Mouse (Mus musculus) neutrophil, adult 5-6 weeks (primary cell): ENCODE results near the gene Selplg. TPM values are rescaled to one million over a fixed set of nuclear protein-coding genes. Genes with fewer than 3 reads are reported as not detected.
A peak's percentile ranks its signal among the peaks of the same experiment; 100 is the strongest.

Source experiments
- ATAC-seq: fragments of 151-379, 151-347 bp; 2 replicates; pipeline ENCODE4 v1.8.0; 2017; ENCODE audit warnings: mild to moderate bottlenecking, moderate TSS enrichment; ENCODE audit not compliant: insufficient number of reproducible peaks, poor library complexity, low FRiP score, severe bottlenecking; ENCODE audit errors: extremely low read depth
- total RNA-seq: library from RNA; stranded (forward); fragments of 200-1000 nt; gene quantifications from 2 replicates; pipeline ENCODE4 v1.2.3, GENCODE M21; 2017

The Selplg gene
- total RNA-seq, 1 experiment from 2014 or later, result 568 TPM

GRCm38 (mm10) chr5:113856631-113857030, 24.2 kb upstream of the Selplg start:
- no peak for ATAC-seq

DNA sequence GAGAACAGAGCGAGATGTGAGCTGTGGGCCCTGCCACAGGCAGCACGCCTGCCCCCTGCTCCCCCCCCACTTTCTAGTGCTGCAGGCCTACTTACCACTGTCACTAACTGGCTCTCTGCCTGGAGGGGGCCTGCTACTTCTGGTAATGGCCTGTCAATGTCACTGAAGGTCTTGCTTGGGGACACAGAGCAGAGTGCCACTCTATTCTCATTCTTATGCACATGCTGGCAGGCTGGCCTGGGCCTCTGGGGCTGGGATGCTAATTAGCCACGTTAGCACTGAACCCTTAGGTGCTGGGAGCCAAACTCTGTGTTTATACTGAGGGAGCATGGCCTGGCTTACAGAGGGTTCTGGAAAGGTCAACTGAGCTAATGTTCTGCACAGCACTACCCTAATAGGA, 23.3 kb upstream of the Selplg start:
- no peak for ATAC-seq

- no peak for ATAC-seq
These were observed 22.7 kb upstream of the Selplg start for GRCm38 (mm10) chr5:113855117-113855516.

DNA sequence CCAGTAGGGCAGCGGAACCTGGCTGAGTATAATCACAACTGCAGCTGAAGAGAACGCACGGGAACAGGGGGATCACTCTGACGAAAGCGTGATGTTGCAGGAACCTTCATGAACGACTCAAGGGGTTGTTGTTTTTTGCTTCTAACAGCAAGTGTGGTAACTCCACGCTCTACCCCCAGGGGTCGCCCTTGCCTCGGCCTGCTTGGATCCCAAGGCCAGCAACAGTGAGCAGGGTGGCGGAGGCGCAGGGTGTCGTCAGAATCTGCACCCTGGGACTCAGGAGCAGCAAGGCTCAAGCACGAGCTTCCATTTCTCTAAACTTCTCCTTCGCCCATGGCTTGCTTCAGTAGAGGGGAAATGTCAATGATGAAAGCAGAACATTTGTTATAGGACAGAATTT, 22.1 kb upstream of the Selplg start:
- peak; percentile 79 for ATAC-seq

- ATAC-seq, result no peak
These were observed 21.1 kb upstream of the Selplg start for GRCm38 (mm10) chr5:113853541-113853940.

DNA sequence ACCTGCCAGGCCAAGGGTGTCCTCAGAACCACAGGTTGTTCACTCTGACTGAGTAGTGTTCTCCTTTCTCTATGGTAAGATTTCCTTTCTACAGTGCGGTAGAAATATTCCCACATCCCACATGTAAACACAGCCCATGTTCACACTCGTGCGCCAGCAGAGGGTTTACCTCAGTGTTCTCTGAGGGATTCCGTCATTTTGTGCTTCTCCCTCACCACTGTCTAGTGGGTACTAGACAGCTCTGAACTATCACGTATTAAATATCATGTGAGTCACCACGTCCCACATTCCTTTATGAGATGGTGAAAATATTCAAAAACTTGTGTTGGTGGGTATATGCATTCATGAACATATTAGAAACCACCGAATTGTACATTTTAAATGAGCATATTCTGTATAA, 20.0 kb upstream of the Selplg start:
- ATAC-seq, result no peak

DNA sequence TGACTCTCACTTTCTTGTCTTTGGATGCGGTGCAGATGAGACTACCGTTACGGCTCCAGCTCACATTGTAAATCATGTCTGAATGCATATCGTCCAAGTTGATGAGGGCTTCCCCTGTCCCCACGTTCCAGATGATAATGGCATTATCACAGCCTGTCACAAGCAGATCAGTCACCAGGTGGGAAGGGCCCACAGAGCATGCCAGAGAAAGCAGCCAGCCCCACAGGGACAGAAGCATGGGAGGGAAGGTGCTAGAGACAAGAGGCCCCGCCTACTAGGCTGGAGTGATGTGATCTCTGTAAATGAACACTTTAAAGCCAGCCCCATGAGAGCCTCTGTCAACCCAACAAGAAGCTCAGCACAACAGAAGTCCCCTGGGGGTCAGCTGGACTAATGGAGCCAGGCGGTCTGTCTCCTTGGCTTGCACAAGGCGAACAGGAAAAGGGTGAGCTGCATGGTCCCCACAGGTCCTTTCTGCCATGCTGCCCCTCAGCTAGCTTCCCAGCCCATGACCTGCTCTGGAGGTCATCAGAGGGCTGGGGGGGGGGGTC, 18.3 kb upstream of the Selplg start:
- no peak for ATAC-seq

DNA sequence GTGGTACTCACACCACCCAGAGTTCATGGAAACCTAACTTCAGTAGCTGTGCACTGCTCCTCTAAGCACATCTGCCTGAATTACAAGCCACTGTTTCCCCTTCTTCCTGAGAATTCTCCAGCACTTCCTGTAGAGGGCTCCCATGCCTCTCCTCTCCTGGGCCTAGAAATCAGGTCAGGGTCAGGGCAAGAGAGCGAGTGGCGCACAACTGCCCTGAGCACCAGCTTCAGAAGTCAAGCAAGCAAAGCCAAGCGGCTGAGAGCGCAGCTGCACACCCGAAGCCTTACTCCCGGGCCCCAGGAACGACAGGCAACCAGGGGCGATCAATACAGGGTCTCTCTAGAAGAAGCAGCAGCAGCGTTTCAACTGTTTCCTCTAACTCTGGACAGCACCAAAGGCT, 15.2 kb upstream of the Selplg start:
- ATAC-seq, result no peak

DNA sequence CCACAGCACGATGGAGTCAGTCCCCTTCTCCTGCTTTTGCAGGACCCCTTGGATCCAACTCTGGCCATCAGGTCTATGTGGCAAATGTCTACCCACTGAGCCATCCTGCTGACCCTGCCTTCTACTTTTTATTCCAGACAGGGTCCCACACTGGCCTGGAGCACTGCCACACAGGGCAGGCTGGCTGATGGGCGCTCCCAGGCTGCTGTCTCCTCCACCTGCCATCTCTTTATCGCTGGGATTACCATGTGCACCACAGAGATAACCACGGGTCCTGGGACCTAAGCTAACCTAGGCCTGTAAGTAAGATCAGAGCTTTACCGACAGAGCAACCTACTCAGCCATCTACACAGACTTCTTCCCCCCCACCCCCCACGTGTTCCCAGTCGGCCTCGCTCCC, 14.2 kb upstream of the Selplg start:
- no peak for ATAC-seq

- ATAC-seq, result no peak
These were observed 13.2 kb upstream of the Selplg start for GRCm38 (mm10) chr5:113845627-113846026.

- ATAC-seq, result peak; percentile 57; the same call in 1 of the 2 replicates
These were observed 12.3 kb upstream of the Selplg start for GRCm38 (mm10) chr5:113844721-113845120.

DNA sequence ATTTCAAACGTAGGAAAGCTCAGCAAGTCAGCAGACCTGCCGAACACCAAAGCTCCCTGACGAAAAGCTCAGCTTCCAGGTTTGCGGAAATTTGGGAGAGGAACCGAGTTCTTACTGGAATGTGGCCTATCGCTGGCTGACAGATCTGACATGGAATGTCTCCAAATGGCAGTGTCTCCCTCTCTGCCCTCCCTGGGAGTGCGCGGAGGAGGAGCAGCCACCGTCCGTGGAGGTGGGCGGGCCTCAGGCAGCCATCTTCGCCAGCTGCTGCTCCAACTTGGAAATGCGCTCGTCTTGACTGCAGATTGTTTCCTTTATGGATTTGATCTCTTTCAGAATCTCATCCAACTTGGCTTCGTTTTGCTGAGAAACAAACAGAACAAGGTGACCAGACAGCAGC, 11.7 kb upstream of the Selplg start:
- no peak for ATAC-seq

GRCm38 (mm10) chr5:113842906-113843305, 10.5 kb upstream of the Selplg start:
- no peak for ATAC-seq

GRCm38 (mm10) chr5:113842244-113842643, 9.8 kb upstream of the Selplg start:
- no peak for ATAC-seq

DNA sequence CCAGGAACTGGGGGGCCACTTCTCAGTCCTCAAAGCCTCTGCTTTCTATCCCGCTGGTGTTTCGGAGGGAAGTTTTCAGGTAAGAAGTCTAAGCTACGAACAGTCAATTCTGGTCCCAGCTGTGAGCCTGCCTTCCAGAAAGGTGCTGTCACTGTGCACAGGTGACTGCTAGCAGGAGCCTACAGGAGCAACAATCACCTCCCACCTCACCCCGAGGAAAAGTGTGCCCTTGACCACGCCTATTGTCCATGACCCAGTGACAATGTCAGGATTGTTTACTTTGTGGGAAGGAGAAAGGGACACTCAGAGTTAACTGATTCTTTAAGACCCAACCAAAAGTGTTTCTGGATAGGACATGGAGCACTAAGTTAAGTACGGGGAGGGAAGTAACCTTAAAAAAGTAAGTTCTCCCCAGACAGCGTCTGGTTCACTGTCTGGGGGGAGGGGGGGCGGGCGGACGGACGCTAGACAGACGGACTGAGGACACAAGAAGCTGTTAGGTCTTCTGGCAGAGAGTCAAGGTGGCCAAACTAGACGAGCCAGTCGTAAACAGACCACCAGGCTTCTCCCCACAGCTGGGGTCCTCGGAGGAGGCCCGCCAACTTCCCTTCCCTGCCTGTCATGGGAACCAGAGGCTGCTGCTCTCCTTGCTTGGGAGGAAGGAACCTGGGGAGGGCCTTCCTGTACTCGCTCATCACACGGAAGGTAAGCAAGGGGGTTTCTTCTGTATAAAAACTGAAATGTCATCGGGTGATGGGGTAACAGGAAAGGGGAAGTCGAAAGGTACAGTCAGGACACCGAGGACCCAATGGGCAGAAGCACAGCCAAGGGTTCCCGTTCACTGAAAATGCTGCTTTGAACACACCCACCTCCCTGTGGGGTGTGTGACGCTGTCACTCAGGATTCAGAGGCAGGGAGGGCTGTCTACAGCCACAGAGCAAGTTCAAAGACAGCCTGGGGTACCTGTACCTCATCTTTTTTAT, 9.1 kb upstream of the Selplg start:
- ATAC-seq, result peak; percentile 88

GRCm38 (mm10) chr5:113840443-113840842, 8.0 kb upstream of the Selplg start:
- no peak for ATAC-seq

- no peak for ATAC-seq
These were observed 4.5 kb upstream of the Selplg start for GRCm38 (mm10) chr5:113836961-113837360.

- ATAC-seq, result no peak
These were observed 988 bp upstream of the Selplg start for GRCm38 (mm10) chr5:113833316-113833947.

- ATAC-seq, result no peak
These were observed 703 bp downstream of the Selplg start for GRCm38 (mm10) chr5:113831741-113832140.

- ATAC-seq, result no peak
These were observed 1.6 kb downstream of the Selplg start for GRCm38 (mm10) chr5:113830796-113831195.
